Mouse (Mus musculus) frontal cortex, postnatal 25 days (tissue): ENCODE measurements at regions not wholly inside any gene's neighbourhood (a gene's known extent, or its start where the extent isn't known, plus 50 kb on each side); places are given as distances from the start of the nearest gene placed in this dataset.

Source experiments
- DNase-seq, 2 experiments: peaks; one replicate each; pipeline ENCODE4 v3.0.0; 2022; ENCODE audit warnings: low spot score in 2 of 2

DNA sequence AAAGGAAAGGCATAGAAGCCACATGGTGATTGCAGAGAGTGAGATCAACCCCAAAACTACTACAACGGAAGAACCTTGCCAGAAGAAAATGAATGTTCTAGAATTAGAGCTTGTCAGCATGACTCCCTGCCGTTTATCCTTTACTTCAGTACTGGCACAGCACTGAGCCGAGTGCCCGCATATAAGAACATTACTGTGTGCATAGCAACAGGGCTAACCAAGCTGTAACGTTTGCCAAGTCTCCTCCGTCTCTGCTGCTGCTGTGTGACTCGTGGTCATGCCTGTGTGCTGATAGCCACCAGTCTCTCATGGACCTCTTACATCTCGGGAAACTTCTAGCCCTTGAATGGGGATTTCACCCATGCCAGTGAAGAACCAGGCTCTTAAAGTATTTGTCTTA lies 228.1 kb upstream of the Zdhhc25 start:
- no peak for DNase-seq

DNA sequence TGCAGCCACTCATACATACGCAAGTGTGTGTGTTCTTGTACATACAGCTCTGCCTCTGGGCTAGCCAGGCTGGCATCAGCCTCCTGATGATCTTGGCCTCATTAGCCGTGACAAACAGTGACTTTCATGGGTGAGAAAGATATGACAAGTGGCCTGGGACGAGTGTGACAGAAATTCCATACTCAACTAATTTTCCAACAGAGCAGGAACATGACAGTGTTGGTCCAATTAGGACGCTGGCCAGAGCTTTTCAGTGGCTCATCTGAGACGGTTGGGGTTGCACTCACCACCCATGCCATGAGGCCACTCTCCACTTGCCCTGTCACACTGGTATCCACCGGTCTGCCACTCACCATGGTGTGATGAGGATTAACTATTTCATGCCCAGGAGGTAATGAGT lies 226.2 kb upstream of the Zdhhc25 start:
- no peak for DNase-seq

DNA sequence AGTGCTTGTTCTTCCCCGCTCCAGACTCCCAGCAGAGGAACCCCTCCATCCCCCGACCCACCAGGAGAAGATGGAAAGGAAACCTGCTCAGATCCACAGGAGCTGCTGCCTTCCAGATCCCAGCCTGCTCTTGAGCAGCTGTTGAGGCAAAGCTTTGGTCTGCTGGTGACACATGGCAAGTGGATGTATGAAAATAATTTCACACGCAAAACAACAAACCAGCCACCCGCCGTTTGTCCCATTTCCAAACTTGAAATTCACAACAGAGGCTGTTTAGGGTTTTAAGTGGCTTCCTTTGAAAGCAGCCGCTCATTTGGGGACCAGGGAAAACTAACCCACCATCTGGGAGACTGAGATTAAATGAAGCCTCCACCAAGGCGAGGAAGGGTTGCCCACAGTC lies 220.8 kb upstream of the Zdhhc25 start:
- no peak for DNase-seq

DNA sequence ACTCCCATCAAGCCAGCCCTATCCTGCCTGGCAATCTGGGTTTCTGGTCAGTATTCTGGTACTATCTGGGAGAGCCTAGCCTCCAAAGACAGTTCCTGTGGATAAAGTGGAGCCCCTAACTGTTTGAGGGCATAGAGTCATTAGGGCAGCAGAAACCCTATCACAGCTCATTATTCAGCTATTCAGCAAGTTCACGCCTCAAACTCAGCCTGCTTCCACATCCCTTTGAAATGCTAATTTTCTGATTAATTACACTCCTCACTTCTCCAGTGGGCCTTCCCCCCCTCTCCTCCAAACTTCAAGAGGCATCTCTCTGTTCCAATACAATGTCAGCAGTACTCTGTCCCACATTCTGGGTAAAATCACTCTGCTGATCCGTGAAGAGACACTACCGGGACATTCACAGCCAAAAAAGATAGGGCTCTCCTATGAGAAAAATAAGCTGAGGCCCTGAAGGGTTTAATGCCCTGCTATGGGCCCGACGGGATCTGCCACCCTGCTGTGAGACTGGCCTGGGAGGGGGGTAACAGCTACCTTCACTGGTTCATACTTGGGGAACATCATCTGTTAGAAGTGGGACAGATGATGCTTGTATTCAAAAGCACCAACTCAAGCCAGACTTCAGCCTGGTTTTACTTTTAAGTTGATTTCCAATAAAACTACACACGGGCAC lies 220.0 kb upstream of the Zdhhc25 start:
- no peak for DNase-seq

DNA sequence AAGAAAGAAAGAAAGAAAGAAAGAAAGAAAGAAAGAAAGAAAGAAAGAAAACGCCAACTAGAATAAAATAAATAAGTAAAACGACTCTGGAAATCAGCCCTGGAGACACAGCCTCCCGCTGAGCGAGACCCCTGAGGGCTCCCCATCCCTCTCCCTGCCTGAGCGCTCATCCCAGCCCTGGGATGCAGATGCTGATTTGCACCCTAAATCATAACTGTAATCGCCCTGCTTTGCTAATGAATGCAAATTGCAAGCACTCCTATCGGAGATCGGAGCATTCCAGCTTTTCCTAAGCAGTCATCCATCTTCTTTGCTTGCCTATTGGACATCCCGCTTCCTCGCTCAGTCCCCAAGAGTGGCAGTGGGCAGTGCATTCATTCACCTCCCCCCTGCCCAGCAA lies 218.7 kb upstream of the Zdhhc25 start:
- no peak for DNase-seq

DNA sequence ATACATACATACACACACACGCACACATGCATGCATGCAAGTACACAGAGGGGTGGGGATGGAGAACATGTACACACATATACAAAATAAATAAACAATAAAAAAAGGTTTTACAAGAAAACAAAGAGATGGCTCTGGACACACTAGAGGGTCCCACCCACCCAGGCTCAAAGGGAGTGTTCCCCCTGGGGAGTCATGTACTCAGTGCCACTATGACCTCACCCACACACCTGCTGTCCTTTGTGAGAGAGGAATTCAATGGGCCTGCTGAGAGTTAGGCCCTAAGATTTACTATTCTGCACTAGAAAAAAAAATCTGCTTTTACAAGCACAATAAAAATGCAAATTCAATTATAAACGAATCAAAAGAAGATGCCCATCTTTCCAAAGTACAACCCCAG lies 214.2 kb upstream of the Zdhhc25 start:
- no peak for DNase-seq

DNA sequence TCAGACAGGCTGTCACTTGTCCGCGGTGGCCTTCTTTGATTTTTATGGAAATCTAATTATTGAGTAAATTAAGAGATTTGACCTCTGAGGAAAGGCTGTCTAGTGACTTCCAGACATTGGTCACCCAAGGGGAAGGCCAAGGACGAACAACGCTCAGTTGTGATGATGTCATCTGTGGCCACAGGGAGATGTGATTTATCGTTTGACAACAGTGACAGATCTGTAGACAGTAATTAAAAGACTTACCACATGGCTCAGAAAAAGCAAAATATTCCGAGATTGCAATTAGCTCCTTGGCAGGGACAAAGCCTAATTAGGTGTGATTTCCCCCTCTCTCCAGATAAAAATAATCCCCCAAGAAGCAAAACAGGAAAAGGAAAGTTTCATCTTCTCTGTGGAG lies 213.4 kb upstream of the Zdhhc25 start:
- no peak for DNase-seq

DNA sequence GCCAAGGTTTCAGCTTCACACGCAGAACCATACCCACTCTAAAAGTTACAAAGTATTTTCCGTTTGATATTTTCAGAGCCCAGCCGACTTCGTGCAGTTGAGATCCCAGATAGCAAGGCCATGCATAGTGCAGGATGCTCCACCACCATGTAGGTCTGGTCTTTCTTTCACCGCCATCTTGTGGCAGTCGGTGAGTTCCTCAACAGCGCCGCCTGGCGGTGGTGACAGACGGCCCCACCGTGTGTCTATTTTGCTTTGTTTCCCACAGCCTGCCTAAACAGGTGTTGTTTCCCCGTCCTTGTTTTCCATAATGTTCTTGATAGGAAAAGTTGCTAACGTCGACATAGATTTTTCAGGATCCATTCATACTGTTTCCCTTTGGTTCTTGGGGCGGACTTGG lies 208.3 kb upstream of the Zdhhc25 start:
- no peak for DNase-seq

DNA sequence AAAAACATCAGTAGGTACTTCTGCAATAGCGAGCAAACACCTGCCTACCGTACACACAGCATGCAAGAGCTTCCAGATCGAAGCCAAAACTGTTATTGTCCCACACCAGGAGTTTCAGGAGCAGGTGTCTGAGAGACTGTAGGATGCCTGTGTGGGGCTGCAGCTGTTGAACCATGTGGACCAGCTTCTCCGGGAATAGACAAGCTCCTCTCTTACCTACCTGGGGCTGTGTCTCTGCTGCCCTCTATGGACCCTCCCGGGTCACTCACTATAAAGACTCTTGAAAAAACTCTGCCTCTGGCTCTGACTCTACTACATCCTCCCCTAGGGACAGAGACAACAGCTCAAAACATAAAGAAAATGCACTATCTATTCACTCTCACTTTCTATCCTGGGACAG lies 201.0 kb upstream of the Zdhhc25 start:
- DNase-seq: no peak

DNA sequence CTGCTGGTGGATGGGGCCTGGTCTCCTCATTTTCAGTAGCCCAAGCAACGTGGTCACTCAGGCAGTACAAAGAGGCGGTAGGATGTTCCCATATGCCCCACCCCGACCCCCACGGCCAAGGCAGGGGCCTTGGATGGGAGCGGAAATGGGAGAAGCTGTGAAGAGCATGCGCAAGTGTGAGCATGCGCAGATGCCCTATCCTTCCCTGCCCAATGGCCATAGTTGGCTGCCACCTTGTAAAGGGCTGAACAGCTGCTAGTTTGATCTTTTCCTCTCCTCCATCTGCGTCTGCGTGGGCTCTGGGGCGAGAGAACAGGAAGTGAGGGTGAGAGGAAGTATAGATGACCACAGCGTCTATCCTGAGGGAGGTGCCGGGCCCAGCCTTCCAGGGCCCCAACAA lies 200.1 kb upstream of the Zdhhc25 start:
- DNase-seq: no peak

DNA sequence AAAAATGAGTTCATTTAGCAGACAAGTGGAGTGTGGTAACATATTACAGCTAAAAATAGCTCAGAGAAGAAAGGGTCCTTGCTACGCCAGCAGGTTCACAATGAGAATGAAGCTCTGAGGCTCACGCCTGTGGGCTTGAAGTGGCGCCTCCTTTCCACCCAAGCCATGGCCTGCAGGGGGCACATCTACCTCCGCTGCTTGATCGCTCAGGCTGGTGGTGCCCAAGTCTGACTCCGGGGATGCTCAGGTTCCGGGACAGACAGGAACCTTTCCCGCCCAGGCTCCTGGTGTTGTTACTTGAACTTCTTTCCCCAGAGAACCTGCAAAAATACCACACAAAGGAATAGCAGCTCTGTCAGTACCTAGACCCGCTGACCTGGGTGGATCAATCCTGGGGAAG lies 199.3 kb upstream of the Zdhhc25 start:
- no peak for DNase-seq

DNA sequence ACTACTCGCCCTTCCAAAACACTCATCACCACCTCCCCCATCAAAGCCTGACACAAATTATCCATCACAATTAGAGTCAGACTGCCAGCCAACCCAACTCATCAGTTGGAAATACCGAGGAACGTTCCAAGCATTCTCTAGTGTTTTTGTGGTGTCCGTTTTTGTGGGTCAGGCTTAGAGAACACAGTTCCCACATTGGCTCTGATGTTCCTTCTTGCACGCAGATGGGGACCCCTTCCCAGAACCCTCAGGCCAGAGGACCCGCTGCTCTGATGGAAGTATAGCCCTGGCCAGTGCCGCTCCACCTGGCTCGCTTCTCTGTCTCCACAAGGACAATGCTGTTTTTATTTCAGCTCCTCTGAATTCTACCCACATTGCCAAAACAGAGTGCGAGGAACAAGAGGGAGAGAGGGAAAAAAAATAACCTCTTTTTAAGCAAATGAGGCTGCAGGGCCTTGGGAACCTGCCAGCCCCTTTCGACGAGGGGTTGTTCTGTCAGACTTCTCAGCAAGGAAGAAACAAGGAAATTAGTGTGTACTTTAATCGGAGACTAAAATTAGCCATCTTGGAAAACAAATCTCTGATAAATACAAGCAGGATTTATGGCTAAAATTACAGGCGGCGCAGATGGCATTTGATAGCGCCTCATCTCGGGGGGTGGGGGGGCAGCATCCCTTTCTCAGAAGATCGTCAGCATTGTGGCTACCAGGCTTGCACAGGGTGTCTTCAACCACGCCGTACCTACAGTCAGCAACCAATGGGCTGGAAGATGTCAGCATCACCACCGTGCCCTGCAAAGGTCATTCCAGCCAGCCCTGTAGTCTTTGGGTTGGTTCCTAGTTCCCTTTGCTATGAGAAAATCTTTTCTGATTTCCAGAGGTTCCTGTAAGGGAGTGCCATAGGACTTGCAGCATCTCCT lies 191.4 kb upstream of the Zdhhc25 start:
- peak; percentile 14 to 27 for DNase-seq

DNA sequence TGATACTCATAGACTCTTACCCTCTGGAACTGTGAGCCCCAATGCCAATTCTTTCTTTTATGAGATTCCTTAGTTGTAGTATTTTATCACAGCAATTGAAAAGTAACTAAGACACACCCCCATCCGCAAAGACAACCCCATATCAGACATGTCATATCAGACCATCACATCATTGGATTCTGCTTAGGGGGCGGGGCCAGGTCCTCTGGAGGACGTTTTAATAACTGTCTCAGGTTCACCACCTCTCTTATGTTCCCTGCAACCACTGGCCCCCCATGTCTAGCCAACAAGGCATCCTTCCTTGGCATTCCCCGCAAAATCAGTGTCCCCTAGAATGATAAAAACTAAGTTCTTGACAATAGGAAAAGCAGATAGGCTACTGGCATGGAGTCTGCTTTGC lies 185.9 kb upstream of the Zdhhc25 start:
- DNase-seq: no peak

DNA sequence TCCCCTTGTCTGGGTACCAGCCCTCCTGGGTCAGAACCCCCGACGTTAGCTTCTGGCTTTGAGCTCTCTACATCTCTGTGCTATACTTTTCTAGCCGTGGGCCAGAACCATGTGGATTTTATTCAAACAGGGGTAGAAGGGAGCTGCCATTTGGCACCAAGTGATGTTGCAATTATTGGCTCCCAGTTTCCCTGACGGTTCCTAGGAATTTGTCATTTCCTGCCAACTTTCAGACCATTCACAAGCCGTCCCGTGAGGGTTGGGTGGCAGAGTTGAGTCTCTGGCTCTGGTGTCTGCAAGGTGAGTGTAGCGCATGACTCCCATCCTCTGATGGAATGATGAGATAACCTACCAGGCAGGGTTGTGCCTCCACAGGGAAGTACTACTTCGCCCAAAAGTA lies 181.2 kb upstream of the Zdhhc25 start:
- no peak for DNase-seq

DNA sequence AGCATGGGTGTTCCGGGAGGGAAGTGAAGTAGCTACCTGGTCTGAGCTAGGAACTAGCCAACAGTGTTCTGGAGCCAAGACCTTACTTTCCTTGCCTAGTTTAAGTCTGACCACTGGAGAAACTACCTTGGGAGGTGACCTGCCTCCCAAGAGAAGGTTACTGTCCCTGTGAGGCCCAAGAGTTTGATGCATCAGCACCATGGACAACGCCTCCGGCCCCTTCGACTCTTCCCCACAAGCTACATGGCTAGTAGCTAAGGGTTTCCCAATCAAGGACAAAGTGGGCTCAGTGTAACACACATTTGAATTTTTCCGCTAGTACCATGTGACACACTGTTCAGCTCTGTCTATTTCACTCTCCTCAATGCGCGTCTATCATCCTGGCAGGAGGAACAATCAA lies 171.7 kb upstream of the Zdhhc25 start:
- no peak for DNase-seq

DNA sequence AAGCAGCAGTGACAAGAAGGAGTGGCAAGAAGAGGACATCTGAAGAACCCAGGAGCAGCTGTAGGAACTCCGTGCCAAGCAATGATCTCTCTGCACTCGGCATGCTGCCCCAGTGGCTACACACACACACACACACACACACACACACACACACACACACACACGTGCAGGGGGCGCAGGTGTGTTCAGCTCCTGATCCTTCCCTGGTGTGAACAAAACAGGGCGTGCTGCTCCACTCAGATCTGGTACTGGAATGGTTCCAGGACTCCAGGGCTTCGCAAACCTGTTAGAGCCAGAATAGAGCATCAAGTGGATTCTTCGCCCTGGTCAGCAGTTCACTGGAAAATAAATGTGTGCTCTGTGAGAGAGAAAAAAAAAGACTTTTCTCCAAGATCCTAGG lies 169.2 kb upstream of the Zdhhc25 start:
- DNase-seq: no peak

DNA sequence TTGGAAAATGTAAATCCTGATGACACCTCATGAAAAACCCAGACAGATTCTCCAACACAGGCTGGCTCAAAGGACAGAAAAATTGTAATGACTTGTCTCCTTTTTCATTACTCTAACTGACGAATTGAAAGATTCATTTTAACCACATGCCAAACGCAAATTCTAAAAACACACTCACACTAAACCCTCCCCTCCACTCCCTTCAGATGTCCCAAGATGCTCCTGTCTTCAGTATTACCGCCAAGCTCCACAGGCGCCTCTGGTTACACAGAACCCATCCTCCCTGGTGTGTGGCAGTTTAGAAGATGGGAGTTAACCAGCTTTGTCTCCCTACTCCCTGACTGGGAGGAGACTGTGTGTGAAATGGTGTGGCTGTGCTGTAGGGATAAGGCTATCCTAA lies 151.8 kb upstream of the Zdhhc25 start:
- DNase-seq: no peak

DNA sequence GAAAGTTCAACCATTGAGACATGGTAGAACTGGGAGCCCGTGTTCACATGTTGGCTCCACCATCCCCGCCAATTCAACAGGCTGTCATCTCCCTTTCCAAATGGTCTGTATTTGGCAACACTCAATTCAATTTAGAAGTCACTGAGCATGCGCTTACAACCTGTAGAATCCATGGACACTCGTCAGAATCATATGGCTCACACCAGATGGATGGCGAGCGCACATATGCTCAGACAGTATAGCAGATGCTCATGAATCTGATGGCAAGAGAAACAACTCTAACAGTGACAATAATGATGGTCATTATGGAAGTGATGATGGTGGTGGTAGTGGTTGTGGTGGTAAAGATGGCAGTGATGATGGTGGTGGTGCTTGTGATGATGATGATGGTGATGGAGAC lies 148.9 kb upstream of the Zdhhc25 start:
- no peak for DNase-seq

DNA sequence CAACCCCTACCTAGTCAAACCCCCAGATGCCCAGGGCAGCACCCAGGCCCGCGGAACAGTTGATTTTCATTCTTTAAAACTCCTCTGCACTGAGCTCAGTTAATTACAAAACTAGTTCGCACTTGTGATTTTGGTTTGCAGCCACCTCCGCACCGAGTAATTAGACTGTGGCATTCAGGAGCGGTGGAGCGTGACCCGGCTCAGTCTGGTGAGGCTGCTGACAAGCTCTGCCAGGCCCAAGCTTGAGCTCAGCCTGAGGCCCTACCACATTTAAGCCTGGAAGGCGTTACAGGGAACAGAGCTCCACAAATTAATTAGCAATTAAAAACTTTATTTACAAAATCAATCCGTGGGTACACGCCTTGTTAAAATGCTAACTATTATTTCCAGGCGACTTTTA lies 132.0 kb upstream of the Zdhhc25 start:
- DNase-seq: peak; percentile 10 to 27

DNA sequence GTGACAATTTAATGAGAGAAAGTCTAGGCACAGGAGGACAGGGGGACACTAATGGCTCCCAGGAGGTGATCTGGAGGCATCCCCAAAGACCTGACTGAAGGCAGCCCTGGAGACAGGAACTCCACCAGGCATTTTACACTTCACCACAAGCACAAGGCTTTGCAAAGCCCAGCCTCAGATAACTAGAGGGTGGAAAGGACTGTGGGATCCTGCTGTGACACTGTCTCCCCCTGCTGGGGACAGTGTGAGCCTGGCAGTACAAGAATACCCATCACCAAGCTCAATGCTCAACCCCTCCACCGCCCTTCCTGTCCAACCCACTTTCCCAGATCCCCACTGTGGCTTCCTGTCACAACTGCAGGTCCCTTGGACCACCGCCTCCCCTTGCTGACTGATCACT lies 131.3 kb upstream of the Zdhhc25 start:
- DNase-seq: peak; percentile 45 to 64

DNA sequence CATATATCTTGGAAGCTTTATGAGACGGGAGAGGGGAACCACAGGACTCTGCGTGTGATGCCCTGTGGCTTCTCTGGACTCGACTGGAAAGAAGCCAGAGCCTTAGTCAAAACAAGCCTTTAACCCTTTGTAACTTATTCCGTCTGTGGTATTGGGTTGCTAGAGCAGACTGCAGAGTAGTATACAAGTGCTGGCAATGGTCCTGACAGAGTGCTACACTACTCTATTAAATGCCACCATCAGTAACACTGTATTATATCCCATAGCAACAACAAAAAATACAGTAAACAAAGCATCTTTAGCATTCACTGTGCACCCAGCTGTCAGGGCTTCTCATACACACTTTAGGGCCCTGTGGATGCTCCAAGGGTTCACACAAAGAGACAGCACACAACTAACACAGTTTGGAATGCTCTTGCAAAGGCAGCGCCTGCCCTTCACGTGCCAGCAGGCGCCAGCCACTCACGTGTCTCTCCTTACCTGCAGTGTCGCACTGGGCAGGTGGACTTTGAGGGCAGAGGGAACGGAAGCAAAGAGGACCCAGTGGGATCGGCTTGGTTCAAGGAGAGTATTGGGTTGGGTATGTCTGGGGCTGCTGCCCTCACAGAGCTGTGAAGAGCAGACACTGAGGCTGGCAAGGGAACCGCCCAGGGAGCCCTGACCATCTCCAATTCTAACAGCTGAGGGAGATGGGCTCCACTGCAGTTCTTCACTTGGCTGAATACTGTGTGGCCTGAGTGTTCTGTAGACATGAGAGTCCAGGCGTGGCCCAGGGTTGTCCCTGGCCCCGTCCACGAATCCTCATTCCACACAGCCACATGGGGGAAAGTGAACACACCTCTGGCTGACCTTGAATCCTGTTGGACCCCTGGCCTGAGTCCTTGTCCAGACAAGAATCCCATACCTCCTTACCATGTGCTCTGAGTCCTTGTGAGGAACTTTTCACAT lies 130.3 kb upstream of the Zdhhc25 start:
- no peak for DNase-seq

DNA sequence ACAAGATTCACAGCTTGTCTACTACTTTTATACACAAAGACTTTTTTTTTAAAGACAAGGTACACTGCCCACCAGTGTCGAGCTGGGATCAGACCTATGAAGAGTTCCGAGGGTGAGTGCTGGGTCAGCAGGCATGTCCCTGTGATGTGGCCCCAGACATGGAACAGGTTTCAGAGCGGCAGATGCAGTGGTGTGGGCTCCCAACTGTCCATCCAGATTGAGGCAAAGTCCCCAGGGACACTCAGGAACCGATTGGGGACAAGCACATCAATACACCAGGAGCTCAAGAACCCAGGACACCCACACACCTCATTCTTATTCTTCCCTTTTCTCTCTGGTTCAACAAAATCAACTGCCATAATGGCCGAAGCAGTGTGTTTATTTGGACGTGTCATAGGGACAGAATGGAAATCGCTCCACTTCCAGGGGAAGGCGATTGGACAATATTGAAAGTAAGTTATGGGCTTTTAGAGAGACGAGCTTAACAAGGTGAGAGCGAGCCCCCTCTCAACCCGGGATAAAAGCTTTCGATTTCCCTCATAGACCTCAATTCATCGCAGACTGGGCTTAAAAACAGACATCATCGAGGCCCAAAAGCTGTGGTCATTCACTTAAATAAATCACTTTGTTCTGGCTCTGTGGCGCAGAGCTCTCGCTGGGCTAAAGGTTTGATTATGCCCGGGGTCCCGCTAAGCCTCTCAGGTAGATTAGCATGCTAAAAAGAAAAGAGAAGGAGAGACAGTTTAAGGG lies 127.6 kb upstream of the Zdhhc25 start:
- DNase-seq: no peak
